Mouse (Mus musculus): ENCODE results near the gene Clic3.
"Not testable (repeated sequence)": the region's sequence is repeated elsewhere in the genome, so short reads cannot be mapped to it uniquely, and the experiment has no call there.

Clic3 gene

DNA sequence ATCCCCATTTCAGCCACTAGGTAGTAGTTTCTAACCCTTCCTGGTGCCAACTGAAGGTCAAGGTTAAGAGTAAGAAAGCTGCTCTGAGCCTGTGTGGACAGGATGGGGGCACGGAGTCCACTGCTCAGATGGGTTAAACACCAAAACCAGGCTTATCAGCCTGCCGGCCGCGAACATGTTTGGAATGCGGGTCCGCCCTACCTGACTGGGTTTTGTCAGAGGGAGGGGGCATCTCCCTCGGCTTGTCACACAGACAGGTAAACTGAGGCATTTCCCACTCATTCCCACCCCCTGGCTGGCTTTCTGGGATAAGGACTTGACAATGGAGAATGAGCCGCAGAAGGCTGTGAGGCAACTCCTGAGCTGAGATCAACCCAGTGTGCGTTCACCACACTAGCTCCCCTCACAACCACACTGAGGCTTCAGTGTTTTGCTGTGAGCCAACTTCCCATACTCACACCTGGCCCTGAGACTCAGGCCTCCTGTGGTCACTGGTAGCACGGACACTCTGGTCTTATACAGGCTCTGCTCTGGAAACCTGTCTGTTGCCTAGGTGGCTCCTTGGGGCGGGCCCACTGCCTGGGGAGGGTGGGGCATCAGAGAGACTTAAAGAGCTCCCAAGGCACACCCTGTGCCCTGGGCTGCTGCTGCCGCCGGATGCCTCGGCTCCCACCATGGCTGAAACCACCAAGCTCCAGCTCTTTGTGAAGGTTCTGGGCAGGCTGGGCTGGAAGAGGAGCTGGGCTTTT is at the start of gene Clic3:
TSS of gene Clic3 (plus strand) at position 634 of the 749 bp plus-strand sequence.
- no peak for DNase-seq

DNA sequence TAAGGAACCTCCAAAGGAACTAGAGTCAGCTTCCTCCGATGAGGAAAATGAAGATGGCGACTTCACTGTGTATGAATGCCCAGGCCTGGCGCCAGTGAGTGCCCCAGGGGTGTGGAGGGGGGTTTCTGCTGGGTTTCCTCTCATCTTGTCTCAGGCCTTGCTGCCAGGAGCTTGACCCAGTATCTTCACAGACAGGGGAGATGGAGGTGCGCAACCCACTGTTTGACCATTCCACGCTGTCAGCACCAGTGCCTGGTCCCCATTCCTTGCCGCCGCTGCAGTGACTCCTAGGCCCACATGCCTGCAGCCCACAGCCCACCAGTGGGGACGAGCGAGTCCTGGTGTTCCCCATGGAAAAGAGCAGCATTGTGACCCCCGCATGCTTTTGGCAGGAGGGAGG is 47.7 kb upstream of the Clic3 start:
- no peak for DNase-seq

DNA sequence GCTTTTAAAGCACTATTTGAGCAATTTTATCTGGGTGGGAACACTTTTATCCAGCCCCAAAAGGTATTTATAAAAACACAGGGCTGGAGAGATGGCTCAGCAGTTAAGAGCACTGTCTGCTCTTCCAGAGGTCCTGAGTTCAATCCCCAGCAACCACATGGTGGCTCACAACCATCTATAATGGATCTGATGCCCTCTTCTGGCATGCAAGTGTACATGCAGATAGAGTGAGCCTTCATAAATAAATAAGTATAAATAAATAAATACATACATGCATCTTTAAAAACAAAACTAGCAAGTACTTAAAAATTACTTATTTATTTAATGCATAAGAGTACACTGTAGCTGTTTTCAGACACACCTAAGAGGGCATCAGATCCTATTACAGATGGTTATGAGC is 43.2 kb upstream of the Clic3 start:
- DNase-seq: not testable (repeated sequence)

DNA sequence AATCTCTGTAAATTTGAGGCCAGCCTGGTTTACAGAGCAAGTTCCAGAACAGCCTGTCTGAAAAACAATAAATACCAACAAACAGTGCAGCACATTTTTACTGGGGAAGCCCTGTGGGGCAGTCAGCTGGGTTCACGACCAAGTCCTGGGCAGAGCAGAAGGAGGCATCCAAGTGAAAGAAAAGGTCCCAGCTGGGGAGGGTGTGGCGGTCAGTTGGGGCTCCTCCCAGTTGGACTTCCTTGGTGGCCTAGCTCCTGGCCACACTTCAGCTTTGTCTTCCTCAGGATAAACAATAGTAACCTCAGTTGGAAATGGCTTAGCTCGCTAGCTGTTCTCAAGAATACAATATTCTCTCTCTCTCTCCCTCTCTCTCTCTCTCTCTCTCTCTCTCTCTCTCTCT is 39.2 kb upstream of the Clic3 start:
- DNase-seq: no peak

DNA sequence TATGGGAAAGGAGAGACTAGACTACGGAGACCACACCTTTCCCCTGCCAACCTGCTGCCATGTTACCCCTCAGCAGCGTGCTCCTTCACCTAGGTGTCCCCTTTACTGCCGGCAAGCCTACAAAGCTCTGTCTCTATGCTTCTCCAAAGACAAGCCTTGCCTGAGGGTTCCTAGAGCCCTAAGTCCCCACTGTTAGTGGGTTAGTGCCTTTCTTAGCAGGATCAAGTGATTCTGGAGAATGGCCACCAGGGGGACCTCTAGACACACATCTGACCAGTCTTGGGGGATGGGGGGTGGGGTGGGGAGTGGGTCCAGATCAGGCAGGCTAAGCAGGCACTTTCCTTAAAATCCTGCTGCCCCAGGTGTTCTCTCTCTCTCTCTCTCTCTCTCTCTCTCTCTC is 34.7 kb upstream of the Clic3 start:
- DNase-seq: no peak

DNA sequence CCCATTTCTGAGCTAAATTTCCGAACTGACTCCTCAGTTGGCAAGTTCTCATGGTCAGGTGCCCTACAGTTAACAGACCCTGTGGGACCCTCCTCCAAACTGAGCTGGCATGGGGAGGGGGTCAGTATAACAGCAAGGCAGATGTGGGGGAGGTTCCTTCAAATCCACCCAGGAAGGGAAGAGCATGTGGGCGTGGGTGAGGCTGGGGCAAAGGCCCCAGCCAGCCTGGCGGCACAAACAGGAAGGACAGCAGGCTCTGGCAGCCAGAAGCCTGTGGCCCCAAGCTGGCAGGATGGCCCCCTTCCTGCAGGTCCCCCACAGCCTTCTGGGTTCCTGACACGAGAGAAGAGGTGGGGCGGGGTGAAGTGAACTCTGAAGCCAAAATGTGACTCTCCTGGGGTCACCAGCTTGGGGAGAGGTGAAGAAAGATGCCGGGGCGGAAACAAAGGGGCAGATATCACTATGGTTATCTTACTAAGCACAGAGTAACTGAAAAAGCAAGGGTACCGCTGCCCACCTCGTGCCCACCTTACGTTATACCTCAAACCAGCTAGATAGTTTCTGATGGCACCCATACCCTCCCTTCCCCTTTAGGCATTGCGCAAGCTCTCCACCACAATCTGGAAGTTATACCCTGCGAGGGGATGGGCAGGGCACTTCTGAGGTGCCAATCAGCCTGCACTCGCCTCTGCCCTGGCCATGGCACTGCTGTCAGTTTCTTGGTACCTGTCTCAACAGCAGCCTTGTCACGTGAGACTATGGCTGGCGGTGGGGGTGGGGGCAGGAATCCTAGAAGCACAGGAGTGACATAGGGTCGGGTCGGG is 33.8 kb upstream of the Clic3 start, which contains the start of gene Fut7:
TSS of gene Fut7 (plus strand) at position 681 of the 824 bp plus-strand sequence.
- peak in 1 of 2 experiments; percentile 43 for DNase-seq

DNA sequence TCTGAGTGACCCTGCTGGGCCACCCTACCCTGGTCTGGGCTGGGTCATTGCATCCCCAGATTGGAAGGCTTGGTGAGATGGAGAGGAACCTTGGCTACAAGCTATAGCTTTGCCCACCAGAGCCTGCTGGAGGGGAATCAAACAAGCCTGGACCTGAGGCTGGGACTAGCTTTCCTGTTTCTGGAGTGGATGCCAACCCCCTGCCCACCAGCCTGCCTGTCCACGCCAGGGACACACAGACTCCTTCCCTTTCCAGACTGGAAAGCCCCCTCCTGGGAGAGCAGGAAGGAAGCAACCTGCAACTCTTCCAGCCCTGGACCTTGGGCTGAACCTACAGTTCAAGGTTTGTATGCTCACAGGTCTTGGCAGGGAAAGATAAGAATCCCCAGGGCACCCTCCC is 33.0 kb upstream of the Clic3 start:
- no peak for DNase-seq

DNA sequence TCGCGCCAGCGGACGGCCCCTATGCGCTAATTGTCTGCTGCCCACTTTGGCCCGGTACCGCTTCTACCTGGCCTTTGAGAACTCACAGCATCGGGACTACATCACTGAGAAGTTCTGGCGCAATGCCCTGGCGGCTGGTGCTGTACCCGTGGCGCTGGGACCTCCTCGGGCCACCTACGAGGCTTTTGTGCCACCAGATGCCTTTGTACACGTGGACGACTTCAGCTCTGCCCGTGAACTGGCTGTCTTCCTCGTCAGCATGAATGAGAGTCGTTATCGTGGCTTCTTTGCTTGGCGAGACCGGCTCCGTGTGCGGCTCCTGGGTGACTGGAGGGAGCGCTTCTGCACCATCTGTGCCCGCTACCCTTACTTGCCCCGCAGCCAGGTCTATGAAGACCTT is 31.2 kb upstream of the Clic3 start:
- DNase-seq: no peak

DNA sequence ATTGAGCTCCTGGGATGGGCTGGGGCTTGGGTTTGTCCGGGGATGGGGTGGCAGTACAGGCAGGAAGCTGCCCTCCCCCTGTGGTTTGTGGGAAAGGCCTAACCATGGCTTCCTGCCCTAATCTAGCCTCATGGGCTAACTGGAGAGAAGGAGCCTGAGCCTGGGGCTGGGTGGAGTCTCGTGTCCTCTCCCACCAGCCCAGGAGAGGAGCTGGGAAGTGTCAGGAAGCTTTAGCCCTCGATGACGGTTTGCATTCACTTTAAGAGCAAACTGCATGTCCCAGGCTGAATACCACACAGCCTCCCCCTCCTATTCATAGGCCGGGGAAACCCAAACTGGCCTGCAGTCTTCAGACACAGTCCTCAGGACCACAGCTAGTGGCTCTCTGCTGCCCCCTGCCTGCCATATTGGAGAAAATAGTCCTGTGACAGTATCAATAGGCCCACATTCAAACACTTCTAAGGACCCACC is 29.9 kb upstream of the Clic3 start:
- DNase-seq: peak in 1 of 2 experiments; percentile 40

DNA sequence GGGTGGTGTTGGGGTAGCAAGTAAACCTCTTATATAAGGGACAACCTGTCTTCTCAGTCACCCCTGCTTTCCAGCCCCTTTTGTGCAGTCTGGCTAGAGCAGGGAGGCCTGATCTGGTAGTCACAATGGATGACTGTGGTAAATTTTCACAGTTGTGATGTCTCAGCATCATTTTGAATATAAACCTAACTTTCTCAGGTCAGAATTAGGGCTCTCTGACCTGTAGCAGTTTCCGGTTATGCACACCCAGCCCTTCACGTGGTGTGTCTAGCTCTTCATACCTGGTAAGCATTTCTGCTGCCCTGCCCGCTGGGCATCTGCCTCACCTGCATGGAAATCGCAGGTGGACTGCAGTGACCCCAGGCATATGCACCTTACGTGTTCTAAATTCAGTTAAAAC is 29.4 kb upstream of the Clic3 start:
- no peak for DNase-seq

DNA sequence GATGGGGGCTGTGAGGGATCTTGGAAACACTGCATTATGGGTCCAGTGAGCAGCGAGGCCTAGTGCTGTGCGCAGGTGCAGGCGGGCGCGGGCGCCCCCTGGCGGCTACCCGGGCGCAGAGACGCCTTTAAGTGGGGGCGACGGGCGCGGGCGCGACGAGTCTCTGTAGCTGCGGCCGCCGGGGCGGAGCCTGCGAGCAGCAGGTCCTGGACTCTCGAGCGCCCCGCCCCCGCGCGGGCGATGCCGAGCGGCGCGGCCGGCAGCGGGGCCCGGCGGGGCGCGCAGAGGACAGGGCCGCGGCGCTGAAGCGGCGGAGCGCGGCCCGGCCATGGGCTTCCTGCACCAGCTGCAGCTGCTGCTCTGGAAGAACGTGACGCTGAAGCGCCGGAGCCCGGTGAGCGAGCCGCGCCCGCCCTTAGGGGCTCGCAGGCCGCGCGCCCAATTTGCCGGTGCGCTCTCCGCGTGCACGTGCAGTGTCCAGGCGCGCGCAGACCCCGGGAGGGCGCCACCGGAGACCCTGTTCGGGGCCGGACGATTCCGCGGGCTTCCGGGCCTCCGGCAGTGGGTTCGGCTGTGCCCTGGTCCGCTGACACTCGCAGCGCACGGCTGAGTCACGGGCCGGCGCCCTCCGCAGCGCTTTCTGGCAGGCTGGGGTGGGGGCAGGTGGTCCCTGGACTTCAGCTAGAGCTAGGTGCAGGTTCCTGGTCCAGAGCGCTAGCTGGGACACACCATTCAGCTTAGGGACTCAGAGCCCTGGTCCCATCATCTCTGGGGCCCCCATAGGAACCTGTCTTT is 28.0 kb upstream of the Clic3 start, which contains the start of gene Abca2:
TSS of gene Abca2 (plus strand) at position 262 of the 795 bp plus-strand sequence.
- peak; percentile 89 to 90 for DNase-seq

DNA sequence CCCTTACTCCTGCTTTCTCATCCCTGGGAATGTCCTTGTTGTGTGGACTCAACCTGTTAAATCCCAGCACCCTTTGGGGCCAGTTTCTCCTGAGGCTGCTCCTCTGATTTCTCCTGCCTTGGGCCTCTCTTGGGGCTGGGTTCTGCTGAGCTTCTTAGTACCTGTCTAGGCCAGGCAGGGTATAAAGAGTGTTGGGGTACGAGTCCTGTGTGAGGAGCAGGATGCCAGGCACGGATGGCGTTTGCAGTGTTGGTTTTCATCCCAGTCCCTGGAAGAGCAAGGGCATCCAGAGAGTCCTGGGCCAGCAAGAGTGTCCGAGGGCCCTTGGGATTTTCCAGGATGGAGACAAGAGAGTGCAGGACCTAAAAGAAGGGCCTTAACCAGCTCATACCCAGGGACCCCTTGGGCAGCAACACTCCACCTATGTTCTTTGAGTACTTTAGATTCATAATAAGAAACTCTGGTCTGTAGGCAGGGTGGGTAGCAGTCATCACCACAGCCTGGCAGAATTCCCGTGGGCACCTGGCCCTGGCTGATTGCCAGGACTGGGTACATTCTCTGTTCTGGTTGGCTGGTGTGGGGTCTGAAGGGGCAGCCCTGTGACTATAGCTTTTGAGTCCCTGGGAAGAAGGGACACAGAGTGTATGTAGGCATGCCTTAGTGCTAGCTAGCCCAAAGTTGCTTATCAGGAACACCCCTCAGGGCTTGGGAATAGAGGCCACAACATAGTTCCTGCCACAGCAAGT is 27.0 kb upstream of the Clic3 start:
- DNase-seq: no peak

DNA sequence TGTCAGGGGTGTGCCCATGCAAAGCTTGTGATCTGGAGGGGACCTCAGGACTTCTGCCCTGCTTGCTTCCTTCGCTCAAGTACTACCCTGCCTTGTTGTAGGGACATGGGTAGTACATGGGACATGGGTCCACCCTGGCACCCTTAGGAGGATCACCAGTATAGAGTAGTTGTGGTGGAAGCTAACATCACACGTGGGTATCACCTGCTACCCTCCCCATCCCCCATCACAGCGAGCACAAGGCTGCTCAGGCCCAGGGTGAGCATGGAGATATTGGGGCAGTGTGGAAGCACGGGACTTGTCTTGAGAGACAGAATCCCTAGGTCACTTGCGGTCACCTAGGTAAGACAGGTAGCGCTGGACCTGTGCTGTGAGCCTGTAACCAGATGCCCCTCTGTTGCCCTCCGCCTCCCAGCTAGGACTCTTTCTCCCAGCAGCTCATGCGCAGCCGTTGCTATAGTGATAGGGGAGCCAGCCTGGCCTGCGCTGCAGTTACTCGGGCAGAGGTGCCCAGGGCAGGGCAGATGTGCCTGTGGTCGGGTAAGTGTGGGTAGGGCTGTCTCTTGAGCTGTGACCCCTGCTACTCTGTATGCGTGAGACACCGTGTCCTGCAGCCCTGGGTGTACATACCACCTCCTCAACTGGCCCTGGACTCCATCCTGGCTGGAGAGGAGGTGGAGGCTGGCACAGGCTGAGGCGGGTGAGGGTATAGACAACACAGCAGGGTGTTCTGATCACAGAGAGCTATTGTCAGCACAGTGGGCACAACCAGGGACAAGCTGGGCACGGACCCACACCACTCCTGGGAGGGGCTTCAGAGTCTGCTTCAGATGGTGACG is 26.0 kb upstream of the Clic3 start:
- DNase-seq: no peak

DNA sequence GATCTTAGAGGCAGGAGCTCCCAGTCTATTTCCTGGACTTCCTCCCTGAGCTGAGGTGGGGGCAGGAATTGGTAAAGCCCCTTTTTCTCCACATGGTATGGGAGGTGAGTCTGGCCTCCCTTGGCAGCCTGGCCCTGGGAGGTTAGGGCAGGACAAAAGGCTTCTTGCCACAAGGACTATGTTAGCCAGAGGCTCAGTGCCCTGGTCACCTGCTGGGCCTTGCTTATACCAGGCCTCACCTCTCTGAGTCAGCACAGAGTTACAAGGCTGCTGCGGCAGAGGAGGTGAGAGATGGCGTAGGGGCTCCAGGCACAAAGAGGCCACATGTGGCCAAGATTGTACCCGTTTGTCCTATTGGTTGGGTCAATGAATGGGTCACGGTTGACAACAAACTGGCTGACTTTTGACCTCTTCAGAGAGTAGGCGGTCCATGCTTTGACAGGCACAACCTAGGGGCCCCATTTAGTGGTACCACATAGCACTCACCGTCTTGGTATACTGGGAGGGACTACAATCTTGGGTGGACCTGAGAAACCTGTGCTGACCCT is 25.3 kb upstream of the Clic3 start:
- DNase-seq: no peak

DNA sequence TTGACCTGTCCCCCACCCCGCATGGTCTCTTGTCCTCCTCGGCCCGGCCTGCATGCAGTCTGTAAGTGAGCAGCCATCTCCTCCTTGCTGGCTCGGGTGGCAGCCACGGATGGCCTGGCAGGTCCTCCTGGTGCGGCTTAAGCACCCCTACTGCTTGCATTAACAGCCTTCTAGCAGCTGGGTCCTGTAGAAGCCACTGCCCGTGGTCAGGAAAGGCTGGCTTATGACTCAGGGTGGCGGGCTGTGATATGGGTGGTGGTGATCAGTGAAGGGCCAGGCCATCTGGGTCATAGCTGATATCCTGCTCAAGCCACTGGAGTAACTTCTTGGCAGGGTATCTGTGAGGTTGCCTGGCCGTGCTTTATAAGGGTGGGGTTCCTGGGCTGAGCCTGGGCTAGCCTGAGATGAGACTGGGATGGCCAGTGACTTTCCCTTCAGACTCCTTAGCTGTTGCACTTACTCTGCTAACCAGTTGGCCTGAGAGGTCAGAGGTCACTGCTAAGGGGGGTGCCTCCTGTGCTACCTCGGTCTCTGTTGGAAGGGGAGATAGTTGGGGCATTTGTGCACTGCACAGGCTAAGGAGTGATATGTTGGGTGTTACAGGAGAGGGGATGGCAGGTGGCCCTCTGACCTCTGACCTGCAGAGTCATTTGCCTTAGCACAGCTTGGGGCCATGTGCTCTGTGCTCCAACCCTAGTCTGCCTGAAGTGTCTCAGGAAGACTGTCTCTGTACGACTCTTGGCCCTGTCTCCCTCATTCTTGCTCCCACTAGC is 24.1 kb upstream of the Clic3 start:
- no peak for DNase-seq

DNA sequence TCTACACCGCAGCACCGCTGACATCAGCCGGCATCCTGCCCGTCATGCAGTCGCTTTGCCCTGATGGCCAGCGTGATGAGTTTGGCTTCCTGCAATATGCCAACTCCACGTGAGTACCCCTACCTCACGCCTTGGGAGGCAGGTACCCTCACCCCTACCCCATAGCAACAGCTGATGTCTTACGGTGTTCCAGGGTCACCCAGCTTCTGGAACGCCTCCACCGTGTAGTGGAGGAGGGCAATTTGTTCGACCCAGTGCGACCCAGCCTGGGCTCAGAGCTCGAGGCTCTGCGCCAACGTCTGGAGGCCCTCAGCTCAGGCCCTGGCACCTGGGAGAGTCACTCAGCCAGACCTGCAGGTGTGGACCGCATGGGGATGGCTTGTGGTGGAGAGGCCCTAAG is 23.5 kb upstream of the Clic3 start:
- DNase-seq: no peak

DNA sequence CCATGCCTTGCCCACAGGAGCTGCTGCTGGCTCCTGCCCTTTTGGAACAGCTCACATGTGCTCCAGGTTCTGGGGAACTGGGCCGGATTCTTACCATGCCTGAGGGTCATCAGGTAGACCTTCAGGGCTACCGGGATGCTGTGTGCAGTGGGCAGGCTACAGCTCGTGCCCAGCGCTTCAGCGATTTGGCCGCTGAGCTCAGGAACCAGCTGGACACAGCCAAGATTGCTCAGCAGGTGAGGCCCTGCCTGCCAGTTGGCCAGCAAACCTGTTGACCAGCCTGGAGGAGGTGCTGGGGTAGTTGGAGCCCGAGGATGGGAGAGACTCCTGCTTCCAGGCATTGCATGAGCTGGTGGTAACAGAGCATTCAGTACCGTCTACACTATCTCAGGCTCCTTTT is 22.3 kb upstream of the Clic3 start:
- no peak for DNase-seq

DNA sequence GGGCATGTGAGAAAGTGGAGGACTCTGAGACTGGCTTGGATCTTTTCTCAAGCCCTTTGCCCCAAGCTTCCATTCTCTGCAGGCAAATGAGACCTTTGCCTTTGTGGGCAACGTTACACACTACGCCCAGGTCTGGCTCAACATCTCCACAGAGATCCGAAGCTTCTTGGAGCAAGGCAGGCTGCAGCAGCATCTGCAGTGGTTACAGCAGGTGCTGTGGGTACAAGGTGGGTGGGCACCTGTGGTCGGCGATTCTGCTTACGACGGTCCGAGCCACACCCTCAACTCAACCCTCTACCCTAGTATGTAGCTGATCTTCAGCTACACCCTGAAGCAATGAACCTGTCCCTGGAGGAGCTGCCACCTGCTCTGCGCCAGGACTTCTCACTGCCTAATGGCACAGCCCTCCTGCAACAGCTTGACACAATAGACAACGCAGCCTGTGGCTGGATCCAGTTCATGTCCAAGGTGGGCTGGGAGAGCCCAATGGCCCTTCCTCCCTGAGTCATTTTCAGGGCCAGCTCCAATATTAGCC is 20.3 kb upstream of the Clic3 start:
- no peak for DNase-seq

DNA sequence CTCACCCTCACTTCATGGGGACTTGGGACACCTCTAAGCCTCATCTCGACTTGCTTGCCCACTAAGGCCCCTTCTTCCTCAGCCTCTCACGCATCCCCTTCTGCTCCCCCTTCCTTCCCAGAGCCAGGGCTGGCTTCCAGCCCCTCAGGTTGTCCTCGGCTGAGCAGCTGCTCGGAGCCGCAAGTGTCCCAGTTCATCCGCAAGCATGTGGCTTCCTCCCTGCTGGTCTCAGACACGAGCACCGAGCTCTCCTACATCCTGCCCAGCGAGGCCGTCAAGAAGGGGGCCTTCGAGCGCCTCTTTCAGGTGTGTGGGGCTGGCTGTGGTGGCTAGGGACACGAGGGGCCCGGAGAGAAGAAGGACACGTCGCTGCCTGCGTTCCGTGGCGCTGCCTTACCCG is 15.6 kb upstream of the Clic3 start:
- DNase-seq: no peak

DNA sequence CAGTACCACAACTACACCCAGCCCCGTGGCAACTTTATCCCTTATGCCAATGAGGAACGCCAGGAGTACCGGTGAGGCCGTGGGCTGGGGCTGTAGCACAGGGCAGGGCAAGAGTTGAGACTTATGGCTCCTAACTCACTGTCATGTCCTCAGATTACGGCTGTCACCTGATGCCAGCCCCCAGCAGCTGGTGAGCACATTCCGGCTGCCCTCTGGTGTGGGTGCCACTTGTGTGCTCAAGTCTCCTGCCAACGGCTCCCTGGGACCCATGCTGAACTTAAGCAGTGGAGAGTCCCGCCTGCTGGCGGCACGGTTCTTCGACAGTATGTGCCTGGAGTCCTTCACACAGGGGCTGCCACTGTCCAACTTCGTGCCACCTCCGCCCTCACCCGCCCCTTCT is 14.0 kb upstream of the Clic3 start:
- DNase-seq: no peak

Data from thymus, adult 18-20 months (tissue).